Mouse (Mus musculus): Measurements from ENCODE around the gene Zscan10.

- no peak for TF ChIP-seq POLR2A (IDR thresholded peaks at IDR 0.05; ENCODE audit: insufficient read length, low read depth)
- TF ChIP-seq MAX (IDR thresholded peaks at IDR 0.05; ENCODE audit: low read depth), result no peak
- TF ChIP-seq POLR2AphosphoS2 (IDR thresholded peaks at IDR 0.05; ENCODE audit: insufficient read length, low read depth), result no peak
- TF ChIP-seq USF1 (IDR thresholded peaks at IDR 0.05; ENCODE audit: low read depth), result no peak
- TF ChIP-seq SRF (IDR thresholded peaks at IDR 0.05; ENCODE audit: control insufficient read depth, insufficient read length, low read depth), result no peak
- TF ChIP-seq TCF12 (IDR thresholded peaks at IDR 0.05; ENCODE audit: insufficient read depth, poor library complexity, severe bottlenecking), result no peak
- TF ChIP-seq MYOG (IDR thresholded peaks at IDR 0.05; ENCODE audit: control insufficient read depth in 1 of 3, insufficient read depth in 1 of 3, insufficient read length in 2 of 3, low read depth in 2 of 3), result no peak
- TF ChIP-seq TCF3 (IDR thresholded peaks at IDR 0.05; ENCODE audit: insufficient read length, low read depth), result no peak
- no peak for TF ChIP-seq E2F4 (IDR thresholded peaks at IDR 0.05; ENCODE audit: insufficient read depth)
Measured at GRCm38 (mm10) chr17:23570017-23570416, 30.6 kb upstream of the Zscan10 start.
